Mouse (Mus musculus): Measurements from ENCODE around the gene Cbfa2t2.

- no peak for TF ChIP-seq CTCF (IDR thresholded peaks at IDR 0.05; ENCODE audit: low read depth)
- no peak for TF ChIP-seq EP300 (IDR thresholded peaks at IDR 0.05; ENCODE audit: low read depth)
Measured at GRCm38 (mm10) chr2:154455776-154456175, 19.5 kb downstream of the Cbfa2t2 start.
